Mouse (Mus musculus) intestine, postnatal 0 days (tissue): Measurements from ENCODE around the gene Scfd1. TPM values are rescaled to one million over a fixed set of nuclear protein-coding genes. Genes with fewer than 3 reads are reported as not detected.

Experiments
- ATAC-seq: fragments of 200-750 bp; cut with Nextera tagmentation; 2 replicates; pipeline ENCODE4 v1.8.0; 2017; ENCODE audit warnings: mild to moderate bottlenecking, moderate TSS enrichment, moderate library complexity
- H3K27ac ChIP-seq: fragments of 300-500 bp; sonication (generic); 2 replicates; pipeline ENCODE4 v1.5.1; 2014; ENCODE audit warnings: mild to moderate bottlenecking, low read depth, low read length, moderate library complexity
- H3K27me3 ChIP-seq: fragments of 300-500 bp; sonication (generic); replicated peaks from 2 replicates; pipeline ENCODE4 v1.6.1; 2014; ENCODE audit warnings: low read length, mixed read lengths; ENCODE audit not compliant: control insufficient read depth, insufficient read depth
- H3K36me3 ChIP-seq: fragments of 300-500 bp; sonication (generic); 2 replicates; pipeline ENCODE4 v1.6.1; 2014; ENCODE audit warnings: mild to moderate bottlenecking, moderate library complexity; ENCODE audit not compliant: control insufficient read depth, insufficient read depth
- H3K4me1 ChIP-seq: fragments of 300-500 bp; sonication (generic); replicated peaks from 2 replicates; pipeline ENCODE4 v1.6.1; 2014; ENCODE audit warnings: antibody characterized with exemption, low read length, mixed read lengths; ENCODE audit not compliant: control insufficient read depth, insufficient read depth
- H3K4me2 ChIP-seq: fragments of 300-500 bp; sonication (generic); replicated peaks from 2 replicates; pipeline ENCODE4 v1.6.1; 2014; ENCODE audit warnings: low read depth, mild to moderate bottlenecking, moderate library complexity
- H3K4me3 ChIP-seq: fragments of 300-500 bp; sonication (generic); 2 replicates; pipeline ENCODE4 v1.5.1; 2014; ENCODE audit warnings: low read depth, low read length
- H3K9ac ChIP-seq: fragments of 300-500 bp; sonication (generic); 2 replicates; pipeline ENCODE4 v1.6.1; 2014; ENCODE audit warnings: mild to moderate bottlenecking, low read depth, low read length
- H3K9me3 ChIP-seq: fragments of 300-500 bp; sonication (generic); 2 replicates; pipeline ENCODE4 v1.6.1; 2016; ENCODE audit warnings: mixed run types; ENCODE audit not compliant: control insufficient read depth
- CTCF ChIP-seq: sonication (generic); IDR thresholded peaks from 2 replicates; pipeline ENCODE4 v1.5.1; 2016; ENCODE audit warnings: low read depth, mild to moderate bottlenecking, control low read depth, antibody characterized with exemption, moderate library complexity
- WGBS: fragments of 180-500 bp; shearing (Covaris S2); extraction: QIAGEN DNeasy Blood & Tissue Kit; methylation state at CpG from one replicate; pipeline ENCODE4 v1.1.7; 2014; 5-methylcytosine and 5-hydroxymethylcytosine counted together
- polyA plus RNA-seq: library from polyadenylated mRNA; unstranded; fragments of >200 nt; fragmentation: Nextera tagmentation; extraction: Ambion mirVana; gene quantifications from 2 replicates; pipeline ENCODE4 v1.2.1, GENCODE M21; 2015

The Scfd1 gene
- polyA plus RNA-seq, 1 experiment from 2014 or later, result 69.6 TPM

- 54% methylated on average over 4 of the region's 4 CpGs for WGBS
- H3K4me1 ChIP-seq, result no peaks in the 10 kb centered on the region
- H3K4me2 ChIP-seq, result no peak overlapping the region
- TF ChIP-seq CTCF, result 0 out of 2 replicates have a peak, but pooled peaks have one; percentile 7
- H3K27ac ChIP-seq, result no peak overlapping the region
- no peak overlapping the region for H3K9ac ChIP-seq
- no peak for ATAC-seq
- peaks cover 48% of the 10 kb centered on the region for H3K36me3 ChIP-seq
- H3K27me3 ChIP-seq, result no peaks in the 10 kb centered on the region
- H3K4me3 ChIP-seq, result no peak overlapping the region
- no peaks in the 10 kb centered on the region for H3K9me3 ChIP-seq
Observed at GRCm38 (mm10) chr12:51403987-51404586, 26.8 kb downstream of the Scfd1 start.

- WGBS, result 68% methylated on average over 4 of the region's 4 CpGs
- Histone ChIP-seq H3K27me3 (no peaks in the 10 kb centered on the region), H3K9me3 (no peaks in the 10 kb centered on the region), H3K4me1 (no peaks in the 10 kb centered on the region), H3K9ac (no peak overlapping the region), H3K36me3 (peaks cover 41% of the 10 kb centered on the region), H3K4me2 (no peak overlapping the region), H3K4me3 (no peak overlapping the region), H3K27ac (no peak overlapping the region)
- no peak for TF ChIP-seq CTCF
- ATAC-seq, result no peak
Observed at GRCm38 (mm10) chr12:51411362-51411761, 34.1 kb downstream of the Scfd1 start.

GRCm38 (mm10) chr12:51437541-51437940 is 60.2 kb downstream of the Scfd1 start:
- Histone ChIP-seq H3K4me2 (no peak overlapping the region), H3K4me1 (no peaks in the 10 kb centered on the region), H3K4me3 (no peak overlapping the region), H3K9me3 (no peaks in the 10 kb centered on the region), H3K27ac (no peak overlapping the region), H3K36me3 (peaks cover 62% of the 10 kb centered on the region), H3K27me3 (no peaks in the 10 kb centered on the region), H3K9ac (no peak overlapping the region)
- no peak for ATAC-seq
- TF ChIP-seq CTCF, result no peak
- 88% methylated on average over 2 of the region's 2 CpGs for WGBS

GRCm38 (mm10) chr12:51438311-51438710 is 61.0 kb downstream of the Scfd1 start:
- TF ChIP-seq CTCF, result no peak
- no peak overlapping the region for H3K4me2 ChIP-seq
- no peaks in the 10 kb centered on the region for H3K9me3 ChIP-seq
- no peak for ATAC-seq
- 75% methylated on average over 2 of the region's 2 CpGs for WGBS
- no peaks in the 10 kb centered on the region for H3K27me3 ChIP-seq
- no peak overlapping the region for H3K4me3 ChIP-seq
- H3K27ac ChIP-seq, result no peak overlapping the region
- peaks cover 64% of the 10 kb centered on the region for H3K36me3 ChIP-seq
- no peak overlapping the region for H3K9ac ChIP-seq
- H3K4me1 ChIP-seq, result no peaks in the 10 kb centered on the region

- H3K4me2 ChIP-seq, result no peak overlapping the region
- H3K27me3 ChIP-seq, result no peaks in the 10 kb centered on the region
- H3K4me1 ChIP-seq, result no peaks in the 10 kb centered on the region
- peaks cover 40% of the 10 kb centered on the region for H3K36me3 ChIP-seq
- no peak overlapping the region for H3K4me3 ChIP-seq
- ATAC-seq, result no peak
- 95% methylated on average over 2 of the region's 2 CpGs for WGBS
- TF ChIP-seq CTCF, result no peak
- H3K9me3 ChIP-seq, result no peaks in the 10 kb centered on the region
- H3K9ac ChIP-seq, result no peak overlapping the region
- H3K27ac ChIP-seq, result no peak overlapping the region
Observed at GRCm38 (mm10) chr12:51449303-51449702, 72.0 kb downstream of the Scfd1 start.

- no peak for TF ChIP-seq CTCF
- no peak overlapping the region for H3K4me3 ChIP-seq
- H3K36me3 ChIP-seq, result no peaks in the 10 kb centered on the region
- H3K9me3 ChIP-seq, result no peaks in the 10 kb centered on the region
- H3K4me2 ChIP-seq, result no peak overlapping the region
- H3K4me1 ChIP-seq, result no peaks in the 10 kb centered on the region
- H3K27me3 ChIP-seq, result no peaks in the 10 kb centered on the region
- 87% methylated on average over 4 of the region's 4 CpGs for WGBS
- no peak overlapping the region for H3K27ac ChIP-seq
- no peak overlapping the region for H3K9ac ChIP-seq
- ATAC-seq, result no peak
Observed at GRCm38 (mm10) chr12:51470881-51471280, 93.6 kb downstream of the Scfd1 start.

- ATAC-seq, result no peak
- Histone ChIP-seq H3K36me3 (no peaks in the 10 kb centered on the region), H3K4me1 (no peaks in the 10 kb centered on the region), H3K4me2 (no peak overlapping the region), H3K9me3 (no peaks in the 10 kb centered on the region), H3K27ac (no peak overlapping the region), H3K4me3 (no peak overlapping the region), H3K9ac (no peak overlapping the region), H3K27me3 (no peaks in the 10 kb centered on the region)
- no peak for TF ChIP-seq CTCF
- WGBS, result 85% methylated on average over 2 of the region's 2 CpGs
Observed at GRCm38 (mm10) chr12:51481246-51481645, 103.9 kb downstream of the Scfd1 start.
